Mouse (Mus musculus) stomach, postnatal 0 days (tissue): ENCODE measurements around the gene Speg. TPM values are rescaled to one million over a fixed set of nuclear protein-coding genes. Genes with fewer than 3 reads are reported as not detected.

Experiments used
- ATAC-seq: fragments of 200-750 bp; cut with Nextera tagmentation; 2 replicates; pipeline ENCODE4 v1.8.0; 2017; ENCODE audit not compliant: low FRiP score, low TSS enrichment
- DNase-seq: peaks from one replicate; pipeline ENCODE4 v3.0.0-alpha.2; 2016; ENCODE audit warnings: low spot score
- H3K27ac ChIP-seq: fragments of 300-500 bp; sonication (generic); replicated peaks from 2 replicates; pipeline ENCODE4 v1.5.1; 2014; ENCODE audit warnings: mild to moderate bottlenecking, control low read depth
- H3K27me3 ChIP-seq: fragments of 300-500 bp; sonication (generic); 2 replicates; pipeline ENCODE4 v1.6.1; 2014; ENCODE audit warnings: low read length; ENCODE audit not compliant: control insufficient read depth, insufficient read depth
- H3K36me3 ChIP-seq: fragments of 300-500 bp; sonication (generic); 2 replicates; pipeline ENCODE4 v1.6.1; 2014; ENCODE audit warnings: low read length, mixed read lengths; ENCODE audit not compliant: control insufficient read depth, insufficient read depth
- H3K4me1 ChIP-seq: fragments of 300-500 bp; sonication (generic); replicated peaks from 2 replicates; pipeline ENCODE4 v1.6.1; 2014; ENCODE audit warnings: antibody characterized with exemption; ENCODE audit not compliant: control insufficient read depth, insufficient read depth
- H3K4me2 ChIP-seq: fragments of 300-500 bp; sonication (generic); replicated peaks from 2 replicates; pipeline ENCODE4 v1.6.1; 2014; ENCODE audit warnings: low read depth, mild to moderate bottlenecking, control low read depth, moderate library complexity
- H3K4me3 ChIP-seq: fragments of 300-500 bp; sonication (generic); 2 replicates; pipeline ENCODE4 v1.5.1; 2014; ENCODE audit warnings: low read depth, low read length, control low read depth
- H3K9ac ChIP-seq: fragments of 300-500 bp; sonication (generic); 2 replicates; pipeline ENCODE4 v1.6.1; 2014; ENCODE audit warnings: mild to moderate bottlenecking, low read length, control low read depth, mixed read lengths
- H3K9me3 ChIP-seq: fragments of 300-500 bp; sonication (generic); 2 replicates; pipeline ENCODE4 v1.6.1; 2016; ENCODE audit warnings: low read length; ENCODE audit not compliant: control insufficient read depth
- CTCF ChIP-seq: IDR thresholded peaks from 2 replicates; pipeline ENCODE4 v1.5.1; 2016; ENCODE audit warnings: antibody characterized with exemption, low read depth, mild to moderate bottlenecking, moderate library complexity
- EP300 ChIP-seq: optimal IDR thresholded peaks from 2 replicates; pipeline ENCODE3; 2016; ENCODE audit warnings: antibody characterized with exemption
- WGBS: fragments of 180-500 bp; shearing (Covaris S2); extraction: QIAGEN DNeasy Blood & Tissue Kit; methylation state at CpG from one replicate; pipeline ENCODE4 v1.1.7; 2014; 5-methylcytosine and 5-hydroxymethylcytosine counted together
- polyA plus RNA-seq: library from polyadenylated mRNA; unstranded; fragments of >200 nt; fragmentation: Nextera tagmentation; extraction: Ambion mirVana; gene quantifications from 2 replicates; pipeline ENCODE4 v1.2.1, GENCODE M21; 2015

Gene Speg
- polyA plus RNA-seq, 1 experiment from 2014 or later: 30.0 TPM

- TF ChIP-seq CTCF: no peak
- TF ChIP-seq EP300: no peak
- ATAC-seq: peak; percentile 75; the same call in 1 of the 2 replicates
- WGBS: 3% methylated on average over 77 of the region's 80 CpGs
These were observed 14.7 kb upstream of the Speg start, which contains the start of gene Des for GRCm38 (mm10) chr1:75360112-75361031. Gene Des (plus strand): TSS chr1:75360329.

GRCm38 (mm10) chr1:75361123-75361522, 14.0 kb upstream of the Speg start:
- Histone ChIP-seq H3K36me3 (no peaks in the 10 kb centered on the region), H3K9me3 (no peaks in the 10 kb centered on the region), H3K27me3 (no peaks in the 10 kb centered on the region), H3K4me3 (peak overlapping the region; percentile 53), H3K4me1 (no peaks in the 10 kb centered on the region), H3K9ac (peak overlapping the region; percentile 48), H3K27ac (peak overlapping the region; percentile 40; the same call in 1 of the 2 replicates), H3K4me2 (peak overlapping the region; percentile 68)
- ATAC-seq: no peak
- no peak for DNase-seq
- 43% methylated on average over 4 of the region's 4 CpGs for WGBS
- TF ChIP-seq EP300 (no peak), CTCF (no peak)

More at GRCm38 (mm10) chr1:75360112-75361031, 14.7 kb upstream of the Speg start, which contains the start of gene Des:
- Histone ChIP-seq H3K27me3 (no peaks in the 10 kb centered on the region), H3K36me3 (no peaks in the 10 kb centered on the region), H3K4me1 (no peaks in the 10 kb centered on the region), H3K9me3 (no peaks in the 10 kb centered on the region), H3K4me2 (peak within 1 kb of the TSS; percentile 68), H3K4me3 (peak within 1 kb of the TSS; percentile 53), H3K27ac (peak within 1 kb of the TSS; percentile 88), H3K9ac (peak within 1 kb of the TSS; percentile 77)
- DNase-seq: peak; percentile 63

- DNase-seq (peak; percentile 71), ATAC-seq (peak; percentile 67)
- H3K36me3 ChIP-seq: 0 out of 2 replicates have a peak, but pooled peaks cover 3% of the 10 kb centered on the region
- H3K9ac ChIP-seq: no peak overlapping the region
- 26% methylated on average over 4 of the region's 4 CpGs for WGBS
- H3K4me3 ChIP-seq: peak overlapping the region; percentile 53
- TF ChIP-seq EP300 (no peak), CTCF (no peak)
- peak overlapping the region; percentile 68 for H3K4me2 ChIP-seq
- H3K27me3 ChIP-seq: no peaks in the 10 kb centered on the region
- H3K4me1 ChIP-seq: no peaks in the 10 kb centered on the region
- H3K9me3 ChIP-seq: no peaks in the 10 kb centered on the region
- no peak overlapping the region for H3K27ac ChIP-seq
These were observed 13.3 kb upstream of the Speg start for GRCm38 (mm10) chr1:75361750-75362149.

DNA sequence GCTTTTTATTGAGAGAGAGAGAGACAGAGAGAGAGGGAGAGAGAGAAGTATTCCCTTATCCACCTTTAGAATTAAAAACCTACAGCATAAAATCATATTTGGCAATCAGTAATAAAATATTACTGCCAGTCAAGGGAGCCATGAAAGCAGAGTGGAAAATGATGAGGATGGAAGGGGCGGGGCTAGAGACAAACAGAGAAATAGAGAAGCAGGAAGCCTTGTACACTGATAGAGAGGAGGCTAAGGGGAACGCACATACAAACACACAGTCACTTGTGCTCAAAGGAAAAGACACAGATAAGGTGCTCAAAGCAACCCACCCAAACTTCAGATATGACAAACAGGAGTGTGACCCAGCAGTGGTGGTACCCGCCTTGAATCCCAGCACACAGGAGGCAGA, 11.2 kb upstream of the Speg start:
- TF ChIP-seq CTCF: no peak
- TF ChIP-seq EP300: no peak
- no peak overlapping the region for H3K4me3 ChIP-seq

GRCm38 (mm10) chr1:75365510-75366137, 9.5 kb upstream of the Speg start:
- no peaks in the 10 kb centered on the region for H3K4me1 ChIP-seq
- H3K4me2 ChIP-seq: no peak overlapping the region
- WGBS: 67% methylated on average over 14 of the region's 14 CpGs
- H3K9me3 ChIP-seq: no peaks in the 10 kb centered on the region
- 0 out of 2 replicates have a peak, but pooled peaks cover 3% of the 10 kb centered on the region for H3K36me3 ChIP-seq
- H3K4me3 ChIP-seq: no peak overlapping the region
- no peaks in the 10 kb centered on the region for H3K27me3 ChIP-seq
- TF ChIP-seq EP300 (no peak), CTCF (no peak)
- DNase-seq (no peak), ATAC-seq (no peak)
- no peak overlapping the region for H3K27ac ChIP-seq
- H3K9ac ChIP-seq: no peak overlapping the region

More for the DNA sequence above, 11.2 kb upstream of the Speg start:
- Histone ChIP-seq H3K27ac (no peak overlapping the region), H3K9me3 (no peaks in the 10 kb centered on the region), H3K9ac (no peak overlapping the region), H3K4me1 (no peaks in the 10 kb centered on the region), H3K27me3 (no peaks in the 10 kb centered on the region), H3K36me3 (0 out of 2 replicates have a peak, but pooled peaks cover 3% of the 10 kb centered on the region), H3K4me2 (0 out of 2 replicates have a peak overlapping the region, but pooled peaks have one; percentile 17)
- ATAC-seq (no peak), DNase-seq (no peak)
- 78% methylated on average over 3 of the region's 3 CpGs for WGBS
